Mouse (Mus musculus) frontal cortex, postnatal 14 days (tissue): Measurements from ENCODE around the gene Acer2.

Source experiments
- DNase-seq, 2 experiments: peaks; one replicate each; pipeline ENCODE4 v3.0.0; 2022; ENCODE audit warnings: low spot score in 2 of 2

Gene Acer2

GRCm38 (mm10) chr4:86955448-86955847, 81.3 kb downstream of the Acer2 start:
- DNase-seq: no peak

GRCm38 (mm10) chr4:86957576-86958411, 83.6 kb downstream of the Acer2 start:
- DNase-seq: peak; percentile 46 to 68

- no peak for DNase-seq
These were observed 103.1 kb downstream of the Acer2 start for GRCm38 (mm10) chr4:86977272-86977671.
